Mouse (Mus musculus) ES-E14 (cell line): ENCODE results near the gene Fam117b. TPM values are rescaled to one million over a fixed set of nuclear protein-coding genes. Genes with fewer than 3 reads are reported as not detected.

Source experiments
- DNase-seq: peaks from one replicate; pipeline ENCODE4 v3.0.0-alpha.2; 2013; ENCODE audit warnings: low read depth, low spot score
- H3K27ac ChIP-seq: 2 replicates; pipeline ENCODE4 v1.5.1; 2012; ENCODE audit warnings: low read depth, mild to moderate bottlenecking, low read length, moderate library complexity, mixed read lengths; ENCODE audit not compliant: poor library complexity, insufficient read depth, severe bottlenecking
- H3K36me3 ChIP-seq: 2 replicates; pipeline ENCODE4 v1.6.1; 2012; ENCODE audit warnings: mild to moderate bottlenecking, low read length, moderate library complexity, mixed read lengths; ENCODE audit not compliant: control insufficient read depth, poor library complexity, insufficient read depth, severe bottlenecking
- H3K4me1 ChIP-seq, 2 experiments: fragments of 150-350 bp in 1 of 2; sonication (generic) in 1 of 2; 2 replicates each; pipeline ENCODE4 v1.6.1; 2012; ENCODE audit warnings: low read length in 2 of 2, mild to moderate bottlenecking in 1 of 2, mixed read lengths in 1 of 2; ENCODE audit not compliant: control insufficient read depth in 2 of 2, insufficient read depth in 2 of 2, poor library complexity in 1 of 2
- H3K4me3 ChIP-seq, 2 experiments: fragments of 150-350 bp in 1 of 2; sonication (generic) in 1 of 2; 2 replicates each; pipeline ENCODE4 v1.5.1; 2012; ENCODE audit warnings: low read length in 2 of 2, low read depth in 1 of 2, mild to moderate bottlenecking in 1 of 2, mixed read lengths in 1 of 2; ENCODE audit not compliant: insufficient read depth in 1 of 2, poor library complexity in 1 of 2, severe bottlenecking in 1 of 2
- H3K9ac ChIP-seq: 2 replicates; pipeline ENCODE4 v1.6.1; 2012; ENCODE audit warnings: low read depth, mild to moderate bottlenecking, low read length, mixed read lengths; ENCODE audit not compliant: poor library complexity, insufficient read depth, severe bottlenecking
- H3K9me3 ChIP-seq: fragments of 150-350 bp; sonication (generic); 2 replicates; pipeline ENCODE4 v1.6.1; 2012; ENCODE audit warnings: low read depth, mild to moderate bottlenecking, low read length; ENCODE audit not compliant: control insufficient read depth, insufficient read depth
- CHD2 ChIP-seq: IDR thresholded peaks from 2 replicates; pipeline ENCODE4 v1.6.1; 2014; ENCODE audit warnings: mild to moderate bottlenecking, low read depth, low read length, inconsistent platforms
- HCFC1 ChIP-seq: IDR thresholded peaks from 2 replicates; pipeline ENCODE4 v1.6.1; 2012; ENCODE audit warnings: low read length, inconsistent platforms, borderline replicate concordance; ENCODE audit not compliant: insufficient read depth
- MAFK ChIP-seq: IDR thresholded peaks from 2 replicates; pipeline ENCODE4 v1.6.1; 2014; ENCODE audit warnings: mild to moderate bottlenecking, low read depth, low read length, inconsistent platforms; ENCODE audit not compliant: insufficient read depth
- ZC3H11A ChIP-seq: IDR thresholded peaks from 2 replicates; pipeline ENCODE4 v1.6.1; 2012; ENCODE audit warnings: low read depth, mild to moderate bottlenecking, inconsistent platforms, low read length, borderline replicate concordance
- ZNF384 ChIP-seq: IDR thresholded peaks from 2 replicates; pipeline ENCODE4 v1.6.1; 2012; ENCODE audit warnings: low read depth, low read length, inconsistent platforms
- in situ Hi-C, 2 experiments: fragments of 600-800 bp; cut with MboI; formaldehyde crosslinking; loops; one replicate each; pipeline ENCODE4 v1.15.1; 2025; ENCODE audit warnings: low sequenced_read_pairs in 2 of 2, inconsistent platforms in 1 of 2; ENCODE audit not compliant: unreplicated experiment in 2 of 2
- total RNA-seq: library from RNA; depleted of rRNA; stranded (reverse); fragments of 300-350 nt; gene quantifications from 2 replicates; pipeline ENCODE4 v1.2.3, GENCODE M21; 2012

Gene Fam117b
- total RNA-seq, 1 experiment = 9.9 TPM

DNA sequence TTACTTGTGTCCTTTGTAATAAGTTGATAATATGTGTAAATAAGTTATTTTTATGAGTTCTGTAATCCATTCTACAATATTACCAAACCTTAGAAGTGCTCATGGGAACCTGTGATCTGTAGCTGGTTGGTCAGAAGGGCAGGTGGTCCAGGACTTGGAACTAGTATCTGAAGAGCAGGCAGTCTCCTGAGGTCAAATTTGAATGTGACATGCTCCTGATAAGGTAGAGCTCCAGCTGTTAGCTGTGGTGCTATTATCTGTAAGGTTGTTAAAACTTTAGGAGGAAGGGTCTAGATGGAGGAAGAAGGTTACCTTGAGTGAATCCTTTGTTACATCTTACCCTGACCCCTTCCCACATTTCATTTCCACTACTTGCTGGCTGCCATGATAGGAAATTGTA is 5.3 kb downstream of the Fam117b start:
- DNase-seq = no peak
- no peaks in the 10 kb centered on the region for H3K36me3 ChIP-seq
- H3K4me3 ChIP-seq = no peak overlapping the region
- in situ Hi-C loops = no loop called here
- no peak overlapping the region for H3K9ac ChIP-seq
- H3K27ac ChIP-seq = no peak overlapping the region
- TF ChIP-seq ZNF384 (no peak), HCFC1 (no peak), CHD2 (no peak), ZC3H11A (no peak), MAFK (no peak)
- H3K9me3 ChIP-seq = no peaks in the 10 kb centered on the region
- 0 out of 4 replicates have a peak, but pooled peaks cover 0 to 2% of the 10 kb centered on the region in 2 experiments for H3K4me1 ChIP-seq

DNA sequence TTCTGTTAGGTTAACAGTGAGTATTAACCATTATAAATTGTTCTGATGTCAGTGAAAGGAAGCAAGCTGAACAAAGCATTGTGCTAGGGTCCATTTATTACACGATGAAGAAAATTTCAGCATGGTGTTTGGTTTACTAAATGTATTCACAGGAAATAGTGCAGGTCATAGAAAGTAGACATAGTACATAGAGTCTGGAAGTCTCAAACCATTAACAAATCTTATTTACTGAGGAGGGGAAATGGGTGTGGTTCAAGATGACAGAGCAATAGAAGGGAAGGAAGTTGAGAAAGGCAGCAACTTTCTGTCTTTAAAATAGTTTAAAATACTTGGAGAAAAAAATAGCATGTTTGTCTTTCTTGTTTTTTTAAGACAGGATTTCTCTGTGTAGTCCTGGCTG is 10.4 kb downstream of the Fam117b start:
- DNase-seq = no peak
- no peaks in the 10 kb centered on the region for H3K9me3 ChIP-seq
- in situ Hi-C loops = no loop called here
- TF ChIP-seq HCFC1 (no peak), ZC3H11A (no peak), ZNF384 (no peak), CHD2 (no peak)
- H3K9ac ChIP-seq = no peak overlapping the region
- H3K4me1 ChIP-seq = peaks cover 2 to 6% of the 10 kb centered on the region in 2 experiments
- no peaks in the 10 kb centered on the region for H3K36me3 ChIP-seq
- no peak overlapping the region for H3K4me3 ChIP-seq
- H3K27ac ChIP-seq = no peak overlapping the region

DNA sequence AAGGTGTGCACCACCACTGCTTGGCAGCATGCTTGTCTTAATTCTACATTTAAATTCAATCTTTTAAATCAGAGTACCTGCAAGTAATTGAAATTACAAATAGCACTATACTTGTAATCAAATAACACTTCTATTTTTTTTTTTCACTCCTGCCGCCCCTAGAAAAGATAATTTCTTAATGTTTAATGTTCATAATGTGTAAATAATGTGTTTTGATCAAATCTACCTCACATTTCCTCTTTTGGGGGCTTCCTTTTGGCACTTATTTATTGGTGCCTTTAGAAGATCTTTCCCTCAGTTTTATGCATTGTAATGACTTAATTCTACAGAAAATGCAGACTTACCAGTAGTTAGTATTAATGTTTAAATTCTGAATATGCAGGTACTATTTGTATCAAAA is 10.9 kb downstream of the Fam117b start:
- no peak overlapping the region for H3K9ac ChIP-seq
- H3K4me1 ChIP-seq = peaks cover 2 to 6% of the 10 kb centered on the region in 2 experiments
- TF ChIP-seq ZC3H11A (no peak), ZNF384 (no peak), CHD2 (no peak), HCFC1 (no peak), MAFK (no peak)
- H3K27ac ChIP-seq = no peak overlapping the region
- no peaks in the 10 kb centered on the region for H3K36me3 ChIP-seq
- DNase-seq = no peak
- in situ Hi-C loops = no loop called here
- no peak overlapping the region for H3K4me3 ChIP-seq
- no peaks in the 10 kb centered on the region for H3K9me3 ChIP-seq

DNA sequence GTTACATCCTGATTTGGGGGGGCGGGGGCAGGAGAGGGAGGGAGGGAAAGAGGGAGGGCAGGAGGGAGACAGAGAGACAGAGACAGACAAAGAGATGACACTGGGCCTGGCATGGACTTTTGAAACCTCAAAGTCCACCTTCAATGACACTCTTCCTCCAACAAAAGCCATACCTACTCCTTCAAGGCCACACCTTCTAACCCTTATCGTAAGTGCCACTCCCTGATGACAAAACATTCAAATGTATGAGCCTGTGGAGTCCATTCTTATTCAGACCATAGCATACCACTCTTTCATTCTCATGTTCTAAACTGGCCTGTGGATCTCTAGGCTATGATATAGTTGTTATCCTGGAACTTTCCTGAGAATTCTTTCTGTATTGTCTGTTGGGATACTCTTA is 11.6 kb downstream of the Fam117b start:
- in situ Hi-C loops = no loop called here
- Histone ChIP-seq H3K4me3 (no peak overlapping the region), H3K9me3 (no peaks in the 10 kb centered on the region), H3K36me3 (no peaks in the 10 kb centered on the region), H3K4me1 (peaks cover 2 to 6% of the 10 kb centered on the region in 2 experiments), H3K27ac (no peak overlapping the region), H3K9ac (no peak overlapping the region)
- DNase-seq = no peak
- TF ChIP-seq HCFC1 (no peak), MAFK (no peak), ZC3H11A (no peak), ZNF384 (no peak), CHD2 (no peak)

DNA sequence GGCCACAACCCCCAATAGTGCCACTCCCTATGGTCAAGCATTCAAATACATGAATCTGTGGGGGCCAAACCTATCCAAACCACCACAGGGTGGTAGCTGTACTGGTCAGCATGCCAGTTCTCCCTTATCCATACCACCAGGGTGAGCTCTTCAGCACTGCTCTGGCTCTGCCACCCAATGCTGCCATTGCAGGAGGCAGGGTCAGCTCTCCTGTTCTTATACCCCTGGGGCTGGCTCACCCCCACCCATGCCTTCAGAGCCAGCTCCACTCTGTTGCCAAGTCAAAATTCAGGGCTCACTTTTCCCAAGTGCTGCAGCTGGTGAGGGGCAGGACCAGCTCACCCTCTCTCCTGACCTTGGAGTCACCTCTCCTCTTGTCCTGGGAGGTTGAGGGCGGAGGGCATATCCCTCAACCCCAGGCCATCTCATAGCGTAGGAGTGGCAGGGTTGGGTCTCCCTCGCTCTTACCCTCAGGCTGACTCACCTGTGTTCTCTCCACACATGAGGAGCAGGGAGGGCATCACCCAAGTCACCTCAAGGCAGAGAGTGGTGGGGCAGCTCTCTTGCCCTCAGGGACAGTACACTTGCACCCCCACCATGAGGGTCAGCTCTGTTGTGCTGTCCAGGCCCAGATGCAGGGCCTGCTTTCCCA is 13.3 kb downstream of the Fam117b start:
- Histone ChIP-seq H3K27ac (no peak overlapping the region), H3K4me3 (no peak overlapping the region), H3K36me3 (no peaks in the 10 kb centered on the region), H3K4me1 (peaks cover 2 to 6% of the 10 kb centered on the region in 2 experiments), H3K9ac (no peak overlapping the region), H3K9me3 (no peaks in the 10 kb centered on the region)
- no peak for DNase-seq
- no peak for TF ChIP-seq CHD2
- TF ChIP-seq ZNF384 = no peak
- TF ChIP-seq HCFC1 = no peak
- no peak for TF ChIP-seq ZC3H11A
- TF ChIP-seq MAFK = no peak
- in situ Hi-C loops = no loop called here
